Mouse (Mus musculus) granulocyte monocyte progenitor cell, adult 5-6 weeks (primary cell): ENCODE measurements around the gene Rap2a. TPM values are rescaled to one million over a fixed set of nuclear protein-coding genes. Genes with fewer than 3 reads are reported as not detected.

Source experiments
- ATAC-seq: replicated peaks from 2 replicates; pipeline ENCODE4 v1.8.0; 2016; ENCODE audit warnings: mild to moderate bottlenecking, moderate TSS enrichment, inconsistent platforms; ENCODE audit not compliant: poor library complexity, severe bottlenecking
- total RNA-seq, 2 experiments: library from RNA; stranded (forward) in 1 of 2; stranded (reverse) in 1 of 2; fragments of 200-712, 200-1000 nt in 1 of 2; fragments of >200 nt in 1 of 2; fragmentation: Nextera tagmentation in 1 of 2; gene quantifications; 2 replicates each; pipeline ENCODE4 v1.2.3; 2014 to 2017

The Rap2a gene
- total RNA-seq (2014; fragmentation: Nextera tagmentation) (5.6 and 10.7 TPM in 2 replicates), total RNA-seq (2017) (6.1 and 6.3 TPM in 2 replicates)

GRCm38 (mm10) chr14:120477982-120478568 lies at the start of gene Rap2a:
Gene Rap2a (plus strand): TSS chr14:120478444.
- ATAC-seq, result peak; percentile 62

GRCm38 (mm10) chr14:120428497-120428896 lies 49.7 kb upstream of the Rap2a start:
- no peak for ATAC-seq

- peak; percentile 44 for ATAC-seq
These were observed 45.5 kb upstream of the Rap2a start for GRCm38 (mm10) chr14:120432773-120433172.

GRCm38 (mm10) chr14:120433931-120434398 lies 44.3 kb upstream of the Rap2a start:
- ATAC-seq, result peak; percentile 97

- ATAC-seq, result no peak
These were observed 43.4 kb upstream of the Rap2a start for GRCm38 (mm10) chr14:120434831-120435230.

GRCm38 (mm10) chr14:120440716-120441115 lies 37.5 kb upstream of the Rap2a start:
- ATAC-seq, result no peak

- ATAC-seq, result no peak
These were observed 37.0 kb upstream of the Rap2a start for GRCm38 (mm10) chr14:120441256-120441655.

GRCm38 (mm10) chr14:120441836-120442235 lies 36.4 kb upstream of the Rap2a start:
- ATAC-seq, result no peak

- ATAC-seq, result no peak
These were observed 24.0 kb upstream of the Rap2a start for GRCm38 (mm10) chr14:120454221-120454620.

- ATAC-seq, result no peak
These were observed 14.1 kb upstream of the Rap2a start for GRCm38 (mm10) chr14:120463938-120464727.

GRCm38 (mm10) chr14:120466816-120467215 lies 11.4 kb upstream of the Rap2a start:
- no peak for ATAC-seq

- no peak for ATAC-seq
These were observed 9.0 kb upstream of the Rap2a start for GRCm38 (mm10) chr14:120469126-120469790.

- no peak for ATAC-seq
These were observed 2.0 kb upstream of the Rap2a start for GRCm38 (mm10) chr14:120476186-120476697.

GRCm38 (mm10) chr14:120477288-120477981 lies 809 bp upstream of the Rap2a start:
- peak; percentile 67 for ATAC-seq

GRCm38 (mm10) chr14:120478641-120479341 lies 547 bp downstream of the Rap2a start:
- no peak for ATAC-seq

GRCm38 (mm10) chr14:120480341-120480900 lies 2.2 kb downstream of the Rap2a start:
- peak; percentile 25 for ATAC-seq

GRCm38 (mm10) chr14:120480927-120481326 lies 2.7 kb downstream of the Rap2a start:
- no peak for ATAC-seq

- ATAC-seq, result no peak
These were observed 6.3 kb downstream of the Rap2a start for GRCm38 (mm10) chr14:120484561-120484960.

- ATAC-seq, result peak; percentile 26; the same call in 1 of the 2 replicates
These were observed 18.0 kb downstream of the Rap2a start for GRCm38 (mm10) chr14:120496284-120496683.
